Mouse (Mus musculus): ENCODE results near the gene Bend3. TPM values are rescaled to one million over a fixed set of nuclear protein-coding genes. Genes with fewer than 3 reads are reported as not detected.
"Not testable (repeated sequence)": the region's sequence is repeated elsewhere in the genome, so short reads cannot be mapped to it uniquely, and the experiment has no call there.

Gene Bend3
- polyA plus RNA-seq, 1 experiment from 2014 or later, result 7.4 TPM

DNA sequence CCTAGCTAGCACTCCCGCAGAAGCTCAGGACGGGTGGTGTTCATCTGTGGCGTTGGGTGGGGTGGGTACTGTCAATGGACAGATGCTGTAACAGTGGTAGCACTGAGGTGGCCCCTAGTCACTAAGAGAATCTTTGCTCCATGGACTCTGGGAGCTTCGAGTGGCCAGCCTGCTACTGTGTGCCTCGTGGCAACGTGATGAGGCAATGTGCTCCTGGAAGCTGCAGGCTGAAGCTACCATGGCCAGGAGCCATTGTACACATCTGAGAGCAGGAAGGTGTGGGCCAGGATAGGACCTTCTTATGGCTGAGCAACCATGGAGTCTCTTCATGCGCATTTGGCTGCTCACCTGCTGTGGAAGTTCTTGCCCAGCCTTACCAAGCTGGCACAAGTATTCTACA lies 30.6 kb downstream of the Bend3 start:
- Histone ChIP-seq H3K9me3 (replicated peaks) (no peaks in the 10 kb centered on the region), H3K36me3 (peaks cover 68% of the 10 kb centered on the region), H3K4me2 (no peak overlapping the region), H3K4me1 (0 out of 2 replicates have a peak, but pooled peaks cover 4% of the 10 kb centered on the region), H3K27me3 (no peaks in the 10 kb centered on the region), H3K4me3 (replicated peaks) (no peak overlapping the region), H3K9ac (no peak overlapping the region), H3K27ac (no peak overlapping the region)
- no peak for ATAC-seq (replicated peaks; ENCODE audit: low FRiP score)
- over 99% methylated on average over 7 of the region's 7 CpGs for WGBS

DNA sequence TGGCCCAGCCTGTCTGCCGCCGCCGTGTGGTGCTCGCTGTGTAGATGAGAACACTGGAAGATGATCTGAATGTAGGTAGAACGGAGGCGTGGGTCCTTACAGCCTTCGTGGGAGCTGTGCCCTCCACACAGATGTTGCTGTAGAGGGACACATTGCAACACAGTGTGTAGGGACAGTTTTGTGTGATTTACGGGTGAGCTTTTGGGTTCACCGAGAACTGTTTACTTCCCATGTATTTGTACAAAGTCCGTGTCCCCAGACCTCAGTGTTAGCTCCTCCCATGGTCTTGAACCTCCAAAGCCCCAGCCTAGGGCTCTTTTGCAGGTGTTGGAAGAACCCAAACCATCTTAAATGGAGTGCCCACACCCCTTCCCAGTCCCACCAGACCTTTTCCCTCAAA lies 34.3 kb downstream of the Bend3 start:
- no peak overlapping the region for H3K4me3 ChIP-seq (replicated peaks)
- H3K9ac ChIP-seq, result no peak overlapping the region
- WGBS, result 85% methylated on average over 10 of the region's 10 CpGs
- no peak overlapping the region for H3K4me2 ChIP-seq
- peaks cover 26% of the 10 kb centered on the region for H3K4me1 ChIP-seq
- ATAC-seq (replicated peaks; ENCODE audit: low FRiP score), result no peak
- H3K27ac ChIP-seq, result no peak overlapping the region
- peaks cover 61% of the 10 kb centered on the region for H3K36me3 ChIP-seq
- no peaks in the 10 kb centered on the region for H3K9me3 ChIP-seq (replicated peaks)
- no peaks in the 10 kb centered on the region for H3K27me3 ChIP-seq

DNA sequence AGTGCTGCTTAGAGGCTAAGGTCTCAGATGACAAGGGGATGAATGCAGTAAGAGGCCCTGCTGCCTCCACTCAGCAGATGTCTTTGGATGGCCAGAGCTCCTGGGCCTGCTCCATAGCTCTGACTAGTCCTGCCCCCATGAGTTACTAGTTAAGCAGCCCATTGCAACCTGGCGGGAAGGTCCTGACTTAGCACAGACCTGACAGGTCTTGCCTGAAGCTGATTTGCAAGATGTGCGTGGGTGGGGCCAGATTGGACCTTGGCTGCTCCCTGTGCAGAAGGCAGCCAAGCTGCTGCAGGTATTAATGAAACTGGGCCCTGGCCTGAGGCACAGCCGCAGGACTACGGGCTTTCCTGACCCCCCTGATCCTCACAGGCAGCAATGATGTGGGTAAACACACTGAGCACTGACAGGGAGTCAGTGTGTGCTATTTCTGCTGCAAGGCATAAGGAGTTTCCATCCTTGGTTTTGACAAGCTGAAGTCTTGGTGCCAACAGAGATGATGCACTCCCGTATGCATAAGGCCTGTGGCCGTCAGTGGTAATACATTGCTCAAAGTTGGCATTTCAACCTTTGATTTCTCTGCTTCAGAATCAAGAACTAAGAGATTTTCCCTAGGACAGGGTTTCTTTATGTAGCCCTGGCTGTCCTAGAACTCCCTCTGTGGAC lies 38.5 kb downstream of the Bend3 start:
- Histone ChIP-seq H3K36me3 (peaks cover 28% of the 10 kb centered on the region), H3K27ac (peak overlapping the region; percentile 74), H3K4me3 (replicated peaks) (no peak overlapping the region), H3K27me3 (no peaks in the 10 kb centered on the region), H3K9ac (no peak overlapping the region), H3K4me1 (peaks cover 26% of the 10 kb centered on the region), H3K9me3 (replicated peaks) (no peaks in the 10 kb centered on the region), H3K4me2 (no peak overlapping the region)
- peak; percentile 52; the same call in 1 of the 2 replicates for ATAC-seq (replicated peaks; ENCODE audit: low FRiP score)
- 55% methylated on average over 6 of the region's 6 CpGs for WGBS

DNA sequence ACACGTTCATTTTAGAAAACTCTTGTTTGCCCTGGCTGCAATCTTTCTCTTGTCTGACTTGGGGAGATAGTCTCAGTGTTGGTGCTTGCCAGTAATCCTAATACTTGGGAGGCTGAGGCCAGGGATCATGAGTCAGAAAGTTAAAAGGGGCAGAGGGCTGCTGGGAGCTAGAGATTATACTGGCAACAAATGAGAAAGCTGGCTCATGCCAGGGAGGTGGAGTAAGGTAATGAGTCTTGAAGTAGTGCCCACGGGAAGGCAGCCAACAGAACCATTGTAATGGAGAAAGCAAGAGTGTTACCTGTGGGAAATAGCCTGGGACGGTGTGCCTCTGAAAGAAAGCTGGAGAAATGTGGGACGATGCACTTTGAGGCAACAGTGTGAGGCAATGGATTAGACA lies 39.2 kb downstream of the Bend3 start:
- Histone ChIP-seq H3K4me3 (replicated peaks) (no peak overlapping the region), H3K9ac (no peak overlapping the region), H3K4me1 (peaks cover 26% of the 10 kb centered on the region), H3K36me3 (peaks cover 23% of the 10 kb centered on the region), H3K4me2 (peak overlapping the region; percentile 36; the same call in 1 of the 2 replicates), H3K27ac (peak overlapping the region; percentile 74), H3K9me3 (replicated peaks) (no peaks in the 10 kb centered on the region), H3K27me3 (no peaks in the 10 kb centered on the region)
- ATAC-seq (replicated peaks; ENCODE audit: low FRiP score), result peak; percentile 42; the same call in 1 of the 2 replicates
- 58% methylated on average over 4 of the region's 4 CpGs for WGBS

DNA sequence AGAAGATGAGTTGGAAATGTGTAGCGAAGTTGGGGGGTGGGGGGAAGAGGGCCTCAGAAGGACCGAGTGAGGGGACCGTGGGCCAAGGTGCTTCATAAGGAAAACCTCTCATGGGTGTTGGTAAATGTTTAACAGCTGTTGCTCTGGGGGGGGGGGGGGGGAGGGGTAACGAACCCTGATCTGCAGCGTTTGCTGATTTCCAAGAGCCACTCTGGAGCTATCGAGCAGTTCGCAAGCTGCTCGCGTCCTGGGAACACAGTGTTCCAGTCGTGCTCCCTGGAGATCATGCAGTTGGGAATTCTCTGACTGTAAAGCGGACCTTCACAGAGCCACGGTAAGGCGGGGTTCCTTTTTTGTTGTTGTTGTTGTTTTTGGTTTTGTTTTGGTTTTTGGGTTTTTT lies 39.7 kb downstream of the Bend3 start:
- 55% methylated on average over 13 of the region's 13 CpGs for WGBS

DNA sequence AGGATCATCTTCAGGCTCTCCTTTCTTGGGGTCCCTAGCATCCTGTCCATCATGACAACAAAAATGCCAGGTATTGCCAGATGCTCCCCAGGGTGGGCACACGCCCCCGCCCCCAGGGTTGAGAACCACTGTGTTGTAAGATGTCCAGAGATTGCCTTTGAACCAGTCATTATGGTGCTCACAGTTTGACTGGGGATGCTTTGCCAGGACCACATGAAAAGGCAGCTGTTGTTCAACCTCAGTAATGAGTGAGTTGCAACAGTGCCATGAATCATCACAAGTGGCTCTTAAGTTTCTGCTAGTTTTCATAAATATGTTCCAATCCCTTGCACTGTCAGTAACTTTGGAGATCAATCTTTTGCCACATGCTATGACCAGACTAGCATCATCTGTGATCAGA lies 41.3 kb downstream of the Bend3 start:
- H3K4me1 ChIP-seq, result peaks cover 21% of the 10 kb centered on the region
- H3K4me2 ChIP-seq, result no peak overlapping the region
- H3K9me3 ChIP-seq (replicated peaks), result no peaks in the 10 kb centered on the region
- 93% methylated on average over 2 of the region's 2 CpGs for WGBS
- no peak overlapping the region for H3K27ac ChIP-seq
- H3K27me3 ChIP-seq, result no peaks in the 10 kb centered on the region
- H3K36me3 ChIP-seq, result peaks cover 12% of the 10 kb centered on the region
- no peak overlapping the region for H3K9ac ChIP-seq
- H3K4me3 ChIP-seq (replicated peaks), result no peak overlapping the region
- ATAC-seq (replicated peaks; ENCODE audit: low FRiP score), result no peak

More for the DNA sequence above, 39.7 kb downstream of the Bend3 start:
- Histone ChIP-seq H3K9me3 (replicated peaks) (no peaks in the 10 kb centered on the region), H3K9ac (no peak overlapping the region), H3K4me1 (peaks cover 26% of the 10 kb centered on the region), H3K4me3 (replicated peaks) (peak overlapping the region; percentile 16; the same call in 1 of the 2 replicates), H3K4me2 (peak overlapping the region; percentile 36), H3K27ac (peak overlapping the region; percentile 74), H3K27me3 (no peaks in the 10 kb centered on the region), H3K36me3 (peaks cover 18% of the 10 kb centered on the region)
- peak; percentile 49; the same call in 1 of the 2 replicates for ATAC-seq (replicated peaks; ENCODE audit: low FRiP score)

DNA sequence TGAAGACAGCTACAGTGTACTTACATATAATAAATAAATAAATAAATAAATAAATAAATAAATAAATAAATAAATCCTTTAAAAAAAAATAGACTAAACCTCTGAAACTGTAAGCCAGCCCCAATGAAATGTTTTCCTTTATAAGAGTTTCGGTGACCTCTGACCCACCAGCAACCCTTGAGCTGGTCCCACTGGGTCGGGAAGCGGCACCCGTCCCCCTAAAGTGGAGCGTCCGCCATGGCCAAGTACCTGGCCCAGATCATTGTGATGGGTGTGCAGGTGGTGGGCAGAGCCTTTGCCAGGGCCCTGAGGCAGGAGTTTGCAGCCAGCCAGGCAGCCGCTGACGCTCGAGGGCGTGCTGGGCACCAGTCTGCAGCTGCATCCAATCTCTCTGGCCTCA lies 45.3 kb downstream of the Bend3 start, which contains the start of gene Gm9803:
Gm9803 (plus strand) TSS at position 154 of the 400 bp plus-strand sequence.
- not testable (repeated sequence) for H3K4me1 ChIP-seq; H3K27ac ChIP-seq; H3K4me2 ChIP-seq; H3K9ac ChIP-seq; H3K9me3 ChIP-seq (replicated peaks); ATAC-seq (replicated peaks; ENCODE audit: low FRiP score); H3K27me3 ChIP-seq; H3K4me3 ChIP-seq (replicated peaks)
- WGBS, result 98% methylated on average over 10 of the region's 10 CpGs
- H3K36me3 ChIP-seq, result peaks cover 39% of the 10 kb centered on the region

DNA sequence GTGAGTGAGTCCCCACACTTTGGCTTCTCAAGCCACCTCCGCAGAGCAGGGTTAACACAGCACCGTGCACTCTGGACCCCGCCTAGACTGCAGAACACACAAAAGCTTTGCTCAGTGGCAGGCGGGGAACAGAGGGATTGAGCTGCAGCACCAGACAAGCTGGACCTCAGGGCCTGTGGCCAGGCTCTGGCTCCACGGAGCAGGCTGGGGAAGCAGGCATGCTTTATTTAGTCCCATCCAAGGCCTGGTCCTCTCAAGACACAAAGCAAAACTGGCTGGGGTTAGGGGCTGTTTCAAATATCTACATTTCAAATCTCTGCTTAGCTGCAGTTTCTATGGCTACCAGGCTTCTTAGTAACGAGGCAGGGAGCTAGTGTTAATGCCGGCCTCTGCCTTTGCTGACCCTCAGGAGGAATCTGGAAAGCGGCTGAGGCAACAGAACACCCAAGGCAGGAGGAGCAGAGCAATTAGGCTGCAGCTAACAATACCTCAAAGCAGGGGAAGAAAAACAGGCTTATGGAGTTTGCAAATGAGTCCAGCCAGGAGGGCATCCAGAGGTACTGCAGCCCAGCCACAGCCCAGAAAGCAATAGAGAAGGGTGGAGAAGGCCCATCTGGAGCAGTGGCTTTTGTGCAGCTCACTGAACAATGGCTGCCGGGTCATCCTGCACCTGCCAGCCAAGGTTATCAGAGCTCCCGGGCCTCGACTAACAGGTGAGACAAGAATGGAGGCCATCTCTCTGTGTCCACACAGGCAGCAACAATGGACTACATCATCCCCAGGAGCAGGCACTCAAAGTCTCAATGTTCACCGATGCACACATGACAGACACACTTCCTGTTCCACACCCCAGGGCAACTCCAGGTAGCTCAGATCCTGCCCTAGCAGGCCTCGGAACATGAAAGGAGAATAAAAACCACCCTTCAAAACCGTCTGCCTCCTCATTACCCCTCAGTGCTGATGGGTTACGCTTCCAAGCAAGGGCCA lies 48.9 kb downstream of the Bend3 start:
- Histone ChIP-seq H3K27me3 (no peaks in the 10 kb centered on the region), H3K36me3 (peaks cover 75% of the 10 kb centered on the region), H3K27ac (peak overlapping the region; percentile 72), H3K9me3 (replicated peaks) (no peaks in the 10 kb centered on the region), H3K9ac (no peak overlapping the region), H3K4me3 (replicated peaks) (no peak overlapping the region), H3K4me2 (no peak overlapping the region), H3K4me1 (peaks cover 10% of the 10 kb centered on the region)
- ATAC-seq (replicated peaks; ENCODE audit: low FRiP score), result peak; percentile 37
- WGBS, result 46% methylated on average over 15 of the region's 15 CpGs

DNA sequence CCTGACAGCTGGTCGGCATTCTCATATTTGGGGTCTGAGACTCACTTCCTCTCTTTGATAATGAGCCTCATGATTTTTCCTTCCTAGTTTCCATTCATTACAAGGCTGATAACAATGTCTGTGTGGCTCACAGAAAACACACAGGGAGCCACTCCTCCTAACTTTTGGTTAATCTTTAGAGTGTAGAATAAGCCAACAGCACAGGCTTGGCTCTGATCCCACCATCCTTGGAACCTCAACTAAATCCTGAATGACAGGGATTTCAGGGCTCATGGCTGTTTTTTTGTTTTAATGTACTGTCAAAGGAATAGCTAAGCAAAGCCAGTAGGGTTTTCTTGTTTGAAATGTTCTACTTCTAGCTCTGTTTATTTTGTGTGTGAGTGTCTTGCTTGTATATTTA lies 55.8 kb downstream of the Bend3 start:
- no peak overlapping the region for H3K27ac ChIP-seq
- H3K27me3 ChIP-seq, result no peaks in the 10 kb centered on the region
- no peaks in the 10 kb centered on the region for H3K9me3 ChIP-seq (replicated peaks)
- peaks cover 55% of the 10 kb centered on the region for H3K36me3 ChIP-seq
- ATAC-seq (replicated peaks; ENCODE audit: low FRiP score), result no peak
- H3K4me1 ChIP-seq, result peaks cover 17% of the 10 kb centered on the region
- no peak overlapping the region for H3K4me2 ChIP-seq
- no peak overlapping the region for H3K9ac ChIP-seq
- no peak overlapping the region for H3K4me3 ChIP-seq (replicated peaks)
- 60% methylated on average over 1 of the region's 1 CpGs for WGBS

DNA sequence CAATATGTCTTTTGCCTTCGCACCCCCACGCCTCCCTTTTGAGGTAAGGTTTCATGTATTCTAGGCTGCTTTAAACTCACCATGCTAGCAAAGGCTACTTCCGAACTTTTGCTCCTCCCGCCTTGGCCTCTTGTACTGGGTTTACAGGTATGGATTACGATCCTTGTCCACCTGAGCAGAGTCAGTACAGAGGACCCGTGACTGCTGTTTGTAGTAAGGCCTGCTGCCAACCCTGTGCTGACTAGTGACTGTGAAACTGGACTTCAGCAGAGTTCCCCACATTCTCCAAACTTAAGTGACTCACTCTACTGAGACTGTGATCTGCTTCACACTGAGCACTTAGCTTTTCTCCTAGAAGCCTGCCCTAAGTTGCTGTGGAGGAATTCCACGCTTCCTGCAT lies 59.0 kb downstream of the Bend3 start:
- 83% methylated on average over 7 of the region's 7 CpGs for WGBS
- H3K4me1 ChIP-seq, result peaks cover 25% of the 10 kb centered on the region
- no peaks in the 10 kb centered on the region for H3K27me3 ChIP-seq
- no peak overlapping the region for H3K4me3 ChIP-seq (replicated peaks)
- H3K27ac ChIP-seq, result no peak overlapping the region
- peaks cover 23% of the 10 kb centered on the region for H3K36me3 ChIP-seq
- H3K9ac ChIP-seq, result no peak overlapping the region
- no peaks in the 10 kb centered on the region for H3K9me3 ChIP-seq (replicated peaks)
- ATAC-seq (replicated peaks; ENCODE audit: low FRiP score), result no peak
- no peak overlapping the region for H3K4me2 ChIP-seq

DNA sequence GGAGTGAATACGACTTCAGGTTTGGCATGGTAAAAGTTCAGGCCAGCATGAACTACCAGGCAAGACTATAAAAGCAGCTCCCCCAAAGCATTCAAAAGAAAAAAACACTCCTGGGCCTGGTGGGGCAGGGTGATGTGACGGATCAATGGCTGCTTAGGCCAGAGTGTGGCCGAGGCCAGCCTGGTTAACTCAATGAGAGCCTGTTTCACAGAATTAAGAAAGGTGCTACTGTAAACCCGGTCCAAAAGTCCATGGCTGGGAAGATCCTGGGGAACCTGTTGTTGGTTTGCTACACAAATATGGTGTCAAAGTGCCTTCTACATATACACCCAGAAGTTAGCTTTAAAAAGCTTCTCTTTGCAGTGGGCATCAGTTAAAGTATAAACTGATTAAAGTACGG lies 60.2 kb downstream of the Bend3 start:
- Histone ChIP-seq H3K4me1 (peaks cover 25% of the 10 kb centered on the region), H3K4me3 (replicated peaks) (no peak overlapping the region), H3K27me3 (no peaks in the 10 kb centered on the region), H3K36me3 (peaks cover 18% of the 10 kb centered on the region), H3K27ac (peak overlapping the region; percentile 54), H3K9ac (no peak overlapping the region), H3K9me3 (replicated peaks) (no peaks in the 10 kb centered on the region), H3K4me2 (peak overlapping the region; percentile 63; the same call in 1 of the 2 replicates)
- 73% methylated on average over 5 of the region's 5 CpGs for WGBS
- ATAC-seq (replicated peaks; ENCODE audit: low FRiP score), result no peak

DNA sequence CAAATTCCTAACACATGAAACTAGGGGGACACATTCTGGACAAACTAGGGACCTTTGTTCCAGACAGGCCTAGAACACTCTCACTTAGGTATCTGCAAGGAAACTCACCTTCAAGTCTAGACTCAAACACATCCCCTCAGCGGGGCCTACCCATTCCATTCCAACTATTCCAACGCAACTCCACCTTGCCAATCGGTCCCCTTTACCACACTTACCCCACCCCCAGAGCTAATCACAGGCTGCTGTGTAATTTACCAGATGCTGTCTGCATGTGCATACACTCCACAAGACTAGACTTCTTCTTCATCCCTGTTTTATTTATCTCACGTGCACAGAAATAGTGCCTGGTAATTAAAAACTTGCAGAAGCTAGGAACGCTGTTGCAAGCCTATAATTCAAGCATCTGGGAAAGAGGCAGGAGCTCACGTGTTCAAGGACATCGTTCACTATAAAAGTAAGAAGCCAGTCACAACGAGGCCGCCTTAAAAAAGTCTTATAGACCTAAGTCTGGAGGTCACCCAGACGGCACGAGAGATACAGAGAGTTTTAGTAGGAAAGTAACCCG lies 61.2 kb downstream of the Bend3 start:
- 10% methylated on average over 12 of the region's 12 CpGs for WGBS
- H3K27me3 ChIP-seq, result no peaks in the 10 kb centered on the region
- peak overlapping the region; percentile 63 for H3K4me2 ChIP-seq
- H3K36me3 ChIP-seq, result peaks cover 18% of the 10 kb centered on the region
- H3K9ac ChIP-seq, result peak overlapping the region; percentile 81
- peak overlapping the region; percentile 80 for H3K4me3 ChIP-seq (replicated peaks)
- H3K4me1 ChIP-seq, result peaks cover 25% of the 10 kb centered on the region
- no peak for ATAC-seq (replicated peaks; ENCODE audit: low FRiP score)
- no peaks in the 10 kb centered on the region for H3K9me3 ChIP-seq (replicated peaks)
- H3K27ac ChIP-seq, result peak overlapping the region; percentile 86
